Mouse (Mus musculus) G1E (cell line): ENCODE measurements around the gene Rbm7.
"Not testable (repeated sequence)": the region's sequence is repeated elsewhere in the genome, so short reads cannot be mapped to it uniquely, and the experiment has no call there.

ENCODE experiments used
- CTCF ChIP-seq: IDR thresholded peaks from 2 replicates; pipeline ENCODE4 v1.5.1; 2012; ENCODE audit warnings: low read depth, low read length, inconsistent platforms, mixed read lengths
- POLR2AphosphoS5 ChIP-seq: IDR thresholded peaks from 2 replicates; pipeline ENCODE4 v1.6.1; 2012; ENCODE audit warnings: low read depth, low read length, inconsistent platforms; ENCODE audit not compliant: insufficient replicate concordance

- not testable (repeated sequence) for TF ChIP-seq CTCF, POLR2AphosphoS5
These were observed 25.3 kb upstream of the Rbm7 start for GRCm38 (mm10) chr9:48520405-48520804.
